Mouse (Mus musculus) 3T3-L1 (cell line): ENCODE results near the gene H2-DMb1.

ENCODE experiments used
- DNase-seq: peaks from one replicate; pipeline ENCODE4 v3.0.0-alpha.2; 2015; ENCODE audit warnings: low read depth, low spot score

H2-DMb1 gene

DNA sequence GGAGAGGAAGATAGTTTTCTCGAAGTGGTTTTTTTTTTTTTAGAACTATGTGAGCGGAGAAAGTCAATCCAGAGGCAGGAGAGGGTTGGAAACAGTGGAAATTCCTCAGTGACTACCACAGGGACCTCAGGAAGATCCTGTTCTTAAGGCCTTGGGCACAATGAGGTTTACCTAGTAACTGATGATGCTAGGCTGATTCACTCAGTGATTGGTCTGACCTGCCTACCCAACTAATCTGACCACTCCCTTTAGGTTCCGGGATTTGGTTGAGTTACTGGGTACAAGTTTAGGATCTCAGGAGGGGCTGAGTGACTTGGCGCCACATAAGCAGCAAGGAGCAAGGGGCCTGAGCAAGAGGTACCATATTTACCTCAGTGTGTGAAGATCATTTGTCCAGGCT, at the start of gene H2-DMb1:
TSS of gene H2-DMb1 (plus strand) at position 150 of the 400 bp plus-strand sequence.
- peak; percentile 86 for DNase-seq

DNA sequence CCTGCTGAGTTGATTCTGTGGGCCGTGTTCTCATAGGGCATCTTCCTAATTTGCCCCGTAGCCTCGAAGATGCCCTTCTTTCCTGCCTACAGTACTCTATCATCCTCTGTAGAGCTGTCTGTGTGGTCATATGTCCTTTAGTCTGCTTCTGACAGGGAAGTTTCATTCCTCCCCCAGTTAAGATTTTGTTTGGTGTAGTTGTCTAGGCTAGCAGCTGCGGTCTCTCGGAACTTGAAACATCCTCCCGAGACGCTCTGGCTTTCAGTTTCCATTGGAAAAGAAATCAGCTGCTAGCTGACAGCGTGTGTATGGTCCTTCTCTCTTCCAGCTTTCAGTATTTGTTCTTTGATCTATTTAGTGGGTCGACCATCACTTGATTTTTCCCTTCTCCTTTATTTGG, 48.1 kb upstream of the H2-DMb1 start:
- no peak for DNase-seq

DNA sequence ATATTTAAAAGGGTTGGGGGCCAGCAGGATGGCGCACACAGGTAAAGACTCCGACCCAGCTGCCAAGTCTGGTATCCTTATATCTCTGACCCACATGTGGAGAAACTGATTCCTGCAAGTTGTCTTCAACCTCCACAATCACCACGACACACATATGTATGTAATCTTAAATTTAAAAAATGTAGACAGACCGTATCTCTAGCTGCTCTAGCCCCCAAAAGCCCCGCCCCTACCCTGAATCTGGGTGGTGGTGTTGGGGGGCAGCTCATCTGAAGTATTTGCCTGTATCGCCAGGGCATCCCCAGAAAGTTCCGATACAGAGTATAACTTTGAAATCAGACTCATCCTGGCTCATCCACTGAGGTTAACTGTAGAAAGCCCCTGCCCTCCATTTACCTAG, 46.3 kb upstream of the H2-DMb1 start:
- DNase-seq = no peak

DNA sequence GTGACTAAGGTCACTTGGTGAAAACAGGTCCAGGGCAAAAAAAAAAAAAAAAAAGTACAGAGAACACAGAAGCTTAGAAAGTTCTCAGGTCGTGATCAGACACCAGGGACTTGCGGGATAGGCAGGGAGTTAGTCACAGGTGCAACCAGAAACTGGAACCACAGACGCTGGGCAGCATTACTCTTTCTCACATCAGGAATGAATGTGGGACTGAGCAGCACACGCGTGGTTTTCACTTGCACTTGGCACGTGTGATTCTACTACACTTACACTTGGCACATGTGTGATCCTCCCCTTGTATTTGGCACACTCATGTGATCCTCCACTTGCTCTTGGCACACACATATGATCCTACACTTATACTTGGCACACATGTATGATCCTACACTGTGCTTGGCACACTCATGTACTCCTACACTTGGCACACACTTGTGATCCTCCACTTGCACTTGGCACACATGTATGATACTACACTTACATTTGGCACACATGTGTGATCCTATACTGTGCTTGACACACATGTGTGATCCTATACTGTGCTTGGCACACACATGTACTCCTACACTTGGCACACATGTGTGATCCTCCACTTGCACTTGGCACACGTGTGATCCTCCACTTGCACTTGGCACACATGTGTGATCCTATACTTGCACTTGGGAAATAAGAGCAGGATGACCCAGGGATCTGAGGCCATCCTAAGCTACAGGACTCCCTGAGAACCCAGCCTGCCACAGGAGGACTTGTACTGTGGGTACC, 45.6 kb upstream of the H2-DMb1 start:
- DNase-seq = no peak

DNA sequence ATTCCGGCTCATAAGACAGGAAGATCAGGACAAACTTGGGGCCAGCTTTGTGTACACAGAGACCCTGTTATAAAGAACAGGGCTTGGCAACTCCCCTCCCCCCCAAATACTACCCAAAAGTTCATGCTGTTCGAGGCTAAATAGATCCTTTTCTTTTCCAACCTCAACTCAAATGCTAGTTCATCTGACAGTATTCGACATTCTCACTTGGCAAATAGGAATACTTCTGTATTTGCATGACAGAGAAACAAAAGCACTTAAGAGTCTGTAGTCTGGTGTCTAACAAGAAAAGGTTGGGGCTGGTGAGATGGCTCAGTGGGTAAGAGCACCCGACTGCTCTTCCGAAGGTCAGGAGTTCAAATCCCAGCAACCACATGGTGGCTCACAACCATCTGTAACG, 44.4 kb upstream of the H2-DMb1 start:
- DNase-seq = no peak

DNA sequence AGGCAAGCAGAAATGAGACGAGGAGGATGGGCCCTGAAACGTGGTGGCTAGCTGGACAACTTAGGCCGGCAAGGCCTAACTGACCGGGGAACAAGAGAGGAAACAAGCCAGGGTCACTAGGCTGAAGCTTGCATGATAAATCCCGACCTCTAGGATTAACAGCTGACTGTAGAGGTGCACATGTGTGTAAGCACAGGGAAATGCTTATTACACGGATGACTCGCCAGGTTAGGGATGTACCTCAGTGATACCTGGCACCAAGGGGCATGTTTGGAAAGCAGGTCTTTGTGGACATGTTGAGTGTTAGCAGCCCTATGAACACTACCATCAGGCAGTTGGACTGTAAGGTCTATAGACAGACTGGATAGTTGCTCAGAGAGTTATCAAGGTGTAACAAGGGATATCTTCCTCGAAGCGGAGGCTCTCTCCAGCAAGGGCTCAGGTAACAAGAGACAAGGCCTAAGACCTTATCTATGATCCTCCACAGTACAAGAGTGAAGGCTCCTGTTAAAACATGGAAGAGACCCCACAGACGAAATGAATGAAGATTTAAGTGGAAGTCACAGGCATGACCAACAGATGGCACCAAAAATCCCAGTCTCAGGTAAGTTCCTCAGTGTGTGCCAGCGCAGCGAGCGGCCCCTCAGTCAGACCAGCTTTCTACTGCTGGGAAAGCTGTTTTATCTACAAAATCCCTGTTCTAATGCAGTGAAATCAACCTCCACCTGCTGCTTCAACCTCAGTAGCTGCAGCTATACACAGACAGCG, 43.6 kb upstream of the H2-DMb1 start:
- DNase-seq = no peak

DNA sequence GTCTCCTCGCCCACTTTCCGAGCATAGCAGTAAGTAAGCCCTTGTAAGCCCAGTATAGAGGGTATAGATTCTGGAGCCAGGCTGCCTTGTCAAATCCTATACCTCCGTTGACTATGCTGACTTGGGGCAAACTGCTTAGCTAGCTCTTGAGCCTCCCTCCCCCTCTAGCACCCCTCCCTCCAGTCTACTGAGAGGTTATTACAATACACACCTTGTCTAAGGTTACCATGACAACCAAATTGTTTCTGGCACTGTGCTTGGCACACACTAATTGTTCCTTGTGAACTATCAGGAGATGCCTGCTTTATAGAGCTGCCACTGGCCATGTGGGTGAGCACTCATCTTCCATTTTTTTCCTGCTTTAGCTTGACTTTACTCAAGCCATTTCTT, 43.1 kb upstream of the H2-DMb1 start:
- no peak for DNase-seq

DNA sequence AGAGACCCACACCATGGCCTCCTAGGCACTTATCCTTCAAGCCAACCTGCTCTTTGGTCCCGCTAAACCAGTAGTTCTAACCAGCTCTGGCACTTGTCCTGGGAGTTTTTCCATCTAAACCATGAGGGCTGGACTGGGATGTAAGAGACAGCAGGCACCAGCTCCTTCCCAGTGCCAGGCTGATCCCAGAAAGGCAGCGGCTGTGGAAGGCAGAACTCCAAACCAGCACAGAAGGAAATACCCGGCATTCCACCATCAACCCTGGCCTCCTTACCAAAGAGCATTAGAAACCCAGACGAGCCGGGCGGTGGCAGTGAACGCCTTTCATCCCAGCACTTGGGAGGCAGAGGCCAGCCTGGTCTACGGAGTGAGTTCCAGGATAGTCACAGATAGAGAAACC, 42.6 kb upstream of the H2-DMb1 start:
- DNase-seq = peak; percentile 52

DNA sequence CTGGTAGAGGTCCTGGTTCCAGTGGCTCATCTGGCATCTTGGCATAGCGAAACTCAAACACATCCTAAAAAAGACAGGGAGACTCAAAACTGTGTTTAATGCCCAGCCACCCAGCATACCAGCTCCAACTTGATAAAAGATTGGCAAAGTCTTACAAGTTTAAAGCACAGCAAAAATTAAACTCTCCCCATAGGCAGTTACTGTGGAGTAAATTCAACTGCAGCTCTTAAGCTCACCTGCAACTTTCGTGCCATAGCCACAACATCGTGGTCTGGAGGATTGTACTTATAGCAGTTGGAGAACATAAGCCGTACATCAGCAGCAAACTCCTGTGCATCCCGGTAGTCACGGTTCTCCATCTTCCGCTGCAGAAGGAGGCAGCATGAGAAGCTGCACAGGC, 38.8 kb upstream of the H2-DMb1 start:
- DNase-seq = no peak

DNA sequence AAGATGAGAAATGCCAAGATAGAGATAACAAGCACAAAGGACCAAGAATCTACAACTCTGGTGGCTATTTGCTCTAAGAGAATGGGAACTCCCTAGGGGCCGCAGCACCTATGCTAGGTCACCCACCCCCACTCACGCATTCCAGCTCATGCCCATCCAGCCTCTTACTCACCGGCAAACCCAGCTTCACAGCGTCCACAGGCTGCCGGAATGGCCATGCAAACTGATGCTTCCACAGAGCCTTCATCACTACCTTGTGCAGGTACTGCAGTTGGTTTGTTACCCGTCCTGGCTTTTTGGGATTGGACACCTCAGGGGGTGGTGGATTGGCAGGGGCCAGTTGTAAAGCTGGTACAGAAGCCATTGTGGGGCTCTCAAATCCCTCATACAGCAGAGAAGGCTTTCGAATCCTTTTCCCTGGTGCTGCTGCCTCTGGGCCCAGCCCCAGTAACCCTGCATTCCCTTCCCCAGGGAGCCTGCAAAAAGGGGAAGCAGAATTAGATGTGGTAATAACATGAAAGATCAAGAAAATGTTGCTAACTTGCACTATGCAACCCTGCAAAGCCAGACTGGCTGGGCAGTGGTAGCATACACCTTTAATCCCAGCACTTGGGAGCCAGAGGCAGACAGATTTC, 36.0 kb upstream of the H2-DMb1 start:
- DNase-seq = peak; percentile 50

DNA sequence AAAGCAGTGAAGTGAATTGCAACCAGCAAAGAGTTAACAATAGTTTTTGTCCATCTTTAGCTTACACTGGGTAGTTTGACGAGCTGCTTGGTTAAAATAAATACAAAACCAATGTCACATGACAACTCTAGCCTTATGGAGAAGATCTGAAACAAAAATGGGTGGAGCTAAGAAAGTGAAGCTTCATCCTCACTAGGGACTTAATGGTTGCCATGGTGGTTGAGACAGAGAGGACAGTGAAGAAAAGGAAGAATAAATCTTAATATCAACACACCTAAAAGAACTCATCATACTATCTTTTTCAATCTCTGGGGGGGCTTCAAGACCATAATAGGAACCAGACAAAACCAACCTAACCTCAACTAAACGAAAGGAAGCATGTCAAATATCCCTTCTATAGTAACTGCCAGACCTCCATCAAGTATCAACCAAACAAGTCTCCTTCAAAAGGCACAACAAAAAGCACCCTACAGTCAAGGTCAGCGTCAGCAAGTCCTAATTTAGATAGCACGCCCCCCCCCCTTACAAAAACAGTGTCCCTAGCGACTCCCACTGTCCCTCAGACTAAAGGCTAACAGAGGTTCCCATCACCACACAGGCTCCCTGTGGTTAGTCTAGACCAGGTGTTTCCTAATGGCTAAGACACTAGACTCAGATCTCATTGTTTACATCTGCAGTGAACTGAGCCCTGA, 35.3 kb upstream of the H2-DMb1 start:
- DNase-seq = peak; percentile 79

DNA sequence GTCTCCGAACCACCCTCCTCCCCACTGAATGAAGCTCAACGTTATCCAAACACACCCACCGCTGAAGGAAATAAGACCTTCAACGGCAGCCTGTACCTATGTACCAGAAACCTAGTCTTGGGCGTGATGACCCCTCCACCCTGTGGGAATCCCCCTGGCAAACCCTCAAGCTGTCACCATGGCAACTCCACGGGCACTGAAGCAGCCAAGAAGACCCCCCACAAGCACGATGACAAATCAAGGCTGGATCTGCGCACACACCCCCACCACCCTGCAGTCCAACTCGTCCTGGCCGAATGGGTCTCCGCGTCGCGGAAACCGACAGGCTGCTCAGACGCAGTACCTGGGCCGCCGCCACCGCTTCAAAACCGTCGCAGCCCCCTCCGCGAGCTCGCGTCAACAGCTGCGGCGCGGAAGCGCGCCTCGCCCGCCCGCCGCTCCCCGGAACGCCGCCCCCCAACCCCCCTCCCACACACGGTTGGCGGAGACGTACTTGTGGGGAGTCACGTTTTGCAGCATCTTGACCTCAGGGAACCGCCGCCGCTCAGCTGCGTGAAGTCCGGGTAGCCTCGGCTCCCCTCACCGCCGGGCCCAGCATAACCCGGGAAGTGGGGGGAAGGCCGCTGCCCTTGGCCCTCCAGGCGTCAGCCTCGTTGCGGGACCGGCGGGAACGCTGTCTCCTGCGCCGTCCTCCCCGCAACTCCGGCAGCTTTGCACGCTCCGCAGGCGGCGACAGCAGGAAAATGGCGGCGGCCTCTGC, 34.6 kb upstream of the H2-DMb1 start:
- peak; percentile 64 for DNase-seq

DNA sequence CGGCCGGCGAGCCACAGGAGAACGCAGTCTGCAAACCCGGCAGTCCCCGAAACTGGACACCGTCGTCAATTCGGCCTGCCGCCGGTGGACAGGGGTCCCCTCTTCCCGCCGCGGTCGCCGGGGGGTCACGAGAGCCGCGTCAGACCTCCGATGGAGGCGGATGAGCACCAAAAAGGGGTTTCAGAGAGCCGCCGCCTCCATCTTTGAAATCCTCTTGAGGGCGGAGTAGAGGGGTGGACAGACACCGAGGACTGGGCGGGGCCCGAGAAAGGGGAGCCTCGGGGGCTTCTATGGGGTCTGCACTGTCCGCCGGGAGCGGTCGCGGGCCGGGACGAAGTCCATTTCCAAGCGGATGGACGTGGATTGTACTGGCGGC, 34.0 kb upstream of the H2-DMb1 start:
- DNase-seq = no peak

DNA sequence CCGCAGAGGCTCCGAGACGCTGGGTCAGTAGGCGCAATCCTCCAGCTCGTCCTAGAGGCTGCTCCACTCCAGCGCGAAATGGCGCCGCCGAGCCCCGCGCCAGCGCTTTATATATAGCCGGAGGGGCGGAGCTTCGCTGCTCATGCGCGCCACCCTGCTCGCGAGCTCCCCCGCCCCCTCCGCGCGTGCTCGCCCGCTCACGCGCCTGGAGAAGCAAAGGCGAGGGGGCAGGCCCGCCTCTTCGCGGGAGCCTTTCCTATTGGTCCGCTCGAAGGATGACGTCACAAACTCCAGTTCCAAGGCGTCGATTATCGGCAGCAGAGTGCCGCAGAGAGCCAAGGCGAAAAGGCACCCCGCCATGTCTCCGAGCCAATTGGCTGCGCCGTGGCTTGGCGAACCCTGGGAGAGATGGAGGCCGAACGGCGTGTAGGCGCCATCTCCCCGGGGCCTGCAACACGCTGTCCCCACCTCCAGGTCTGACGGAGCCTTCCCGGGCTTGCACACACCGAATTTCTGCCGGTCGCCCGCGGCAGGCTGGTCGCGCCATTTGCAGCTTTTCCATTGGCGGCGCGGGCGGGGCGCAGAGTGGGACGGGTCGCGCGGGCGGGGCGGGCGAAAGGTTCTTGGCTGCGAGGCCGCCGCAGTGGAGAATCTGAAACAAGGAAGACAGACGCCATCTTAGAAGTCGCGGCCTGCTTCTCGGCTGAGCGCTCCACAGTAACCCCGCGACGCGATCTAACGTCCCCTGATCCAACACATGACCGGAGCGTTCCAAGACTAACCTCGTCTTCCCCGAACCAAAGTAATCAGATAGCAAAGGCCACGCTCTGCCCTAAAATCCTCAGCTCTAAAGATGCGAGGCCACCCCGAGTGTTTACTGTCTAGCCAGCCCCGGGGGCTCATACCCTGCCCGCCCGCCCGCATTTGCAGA, 33.4 kb upstream of the H2-DMb1 start, which contains the start of gene H2-DMa:
TSS of gene H2-DMa (plus strand) at position 293 of the 931 bp plus-strand sequence.
- peak; percentile 99 for DNase-seq

DNA sequence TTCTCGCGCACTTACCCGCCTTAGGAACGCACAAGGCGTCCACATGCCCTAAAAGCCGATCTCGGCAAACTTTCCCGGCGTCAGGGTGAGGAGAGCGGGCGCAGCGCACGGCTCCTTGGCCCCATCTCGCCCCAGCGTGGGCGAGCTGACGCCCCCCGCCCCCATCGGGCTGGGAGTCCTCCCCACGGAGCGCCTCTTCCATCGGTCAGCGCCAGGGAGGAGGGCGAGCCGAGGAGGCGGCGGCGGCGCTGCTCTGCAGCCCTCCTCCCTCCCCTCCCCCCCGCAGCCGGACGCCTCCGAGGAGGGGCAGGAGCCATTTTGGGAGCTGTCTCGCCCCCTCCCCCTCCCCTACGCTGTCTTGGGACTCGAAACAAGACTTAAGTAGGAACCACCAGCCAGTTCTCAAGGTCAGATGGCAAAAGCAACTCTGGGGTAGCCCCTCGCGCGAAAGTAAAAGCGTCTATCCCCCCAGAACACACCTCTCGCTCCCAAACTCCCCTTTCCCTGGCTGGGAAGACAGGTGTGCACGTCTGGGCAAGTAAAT, 32.6 kb upstream of the H2-DMb1 start:
- DNase-seq = peak; percentile 87

DNA sequence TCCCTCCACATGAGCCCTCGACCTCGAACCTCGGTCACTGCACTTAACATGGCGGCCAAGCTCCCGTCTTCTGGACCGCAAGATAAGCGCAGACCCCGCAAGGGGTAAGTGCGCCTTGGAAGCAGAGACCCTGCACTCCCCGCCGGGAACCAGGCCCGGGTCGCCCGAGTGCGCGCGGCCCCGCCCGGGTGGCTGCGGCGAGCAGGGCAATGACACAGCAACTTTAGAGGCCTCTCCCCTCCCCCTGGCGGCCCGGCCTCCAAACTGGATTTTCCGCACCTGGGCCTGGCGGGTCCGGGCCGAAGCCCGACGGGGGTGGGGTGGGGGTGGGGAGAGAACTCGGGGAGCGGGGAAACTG, 32.1 kb upstream of the H2-DMb1 start:
- DNase-seq = no peak

DNA sequence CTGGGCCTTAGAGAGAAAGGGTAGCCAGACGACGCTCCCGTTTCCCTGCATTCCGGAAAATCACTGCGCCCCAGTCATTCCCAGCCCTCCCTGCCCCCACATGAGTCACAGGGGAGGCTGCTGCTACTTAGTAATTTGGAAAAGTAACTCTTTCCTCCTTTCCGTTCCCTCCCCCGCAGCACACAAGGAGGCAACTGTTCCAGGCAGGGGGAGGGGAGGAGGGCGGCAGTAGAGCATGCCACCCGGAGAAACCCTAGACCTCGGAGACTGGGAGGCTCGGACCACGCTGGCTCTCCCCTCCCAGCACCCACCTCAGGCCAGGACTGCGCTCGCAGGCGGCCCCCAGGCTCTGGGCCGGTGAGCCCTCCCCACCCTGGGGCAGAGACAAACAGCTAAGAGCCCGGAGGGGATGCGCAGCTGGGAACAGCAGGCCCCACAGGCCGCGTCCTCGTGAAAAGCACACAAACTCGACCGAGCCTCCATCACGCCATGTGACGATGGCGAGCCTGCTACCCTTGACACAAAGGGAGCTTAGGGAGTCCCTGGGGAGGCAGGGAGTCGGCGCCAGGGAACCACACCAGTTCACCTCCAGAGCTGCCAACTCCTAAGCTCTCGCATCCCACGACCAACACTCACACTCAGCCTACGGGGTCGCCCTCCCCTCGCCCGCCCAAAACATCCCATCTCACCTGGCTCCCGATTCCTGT, 31.5 kb upstream of the H2-DMb1 start:
- peak; percentile 98 for DNase-seq

DNA sequence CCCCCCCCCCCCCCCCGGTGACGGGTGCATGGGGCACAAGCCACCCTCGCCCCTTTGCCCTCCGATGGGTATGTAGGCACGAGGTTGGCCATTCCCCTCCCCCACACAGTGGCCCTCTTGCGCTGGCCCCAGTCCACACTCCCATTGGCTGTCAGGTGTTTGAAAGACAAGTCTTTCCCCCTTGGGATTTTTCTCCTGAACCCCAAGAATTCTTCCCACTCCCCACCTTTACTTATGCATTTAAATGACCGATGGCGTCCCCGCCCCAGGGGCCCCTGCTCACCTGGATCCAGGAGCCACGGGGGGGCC, 31.0 kb upstream of the H2-DMb1 start:
- DNase-seq = peak; percentile 88

DNA sequence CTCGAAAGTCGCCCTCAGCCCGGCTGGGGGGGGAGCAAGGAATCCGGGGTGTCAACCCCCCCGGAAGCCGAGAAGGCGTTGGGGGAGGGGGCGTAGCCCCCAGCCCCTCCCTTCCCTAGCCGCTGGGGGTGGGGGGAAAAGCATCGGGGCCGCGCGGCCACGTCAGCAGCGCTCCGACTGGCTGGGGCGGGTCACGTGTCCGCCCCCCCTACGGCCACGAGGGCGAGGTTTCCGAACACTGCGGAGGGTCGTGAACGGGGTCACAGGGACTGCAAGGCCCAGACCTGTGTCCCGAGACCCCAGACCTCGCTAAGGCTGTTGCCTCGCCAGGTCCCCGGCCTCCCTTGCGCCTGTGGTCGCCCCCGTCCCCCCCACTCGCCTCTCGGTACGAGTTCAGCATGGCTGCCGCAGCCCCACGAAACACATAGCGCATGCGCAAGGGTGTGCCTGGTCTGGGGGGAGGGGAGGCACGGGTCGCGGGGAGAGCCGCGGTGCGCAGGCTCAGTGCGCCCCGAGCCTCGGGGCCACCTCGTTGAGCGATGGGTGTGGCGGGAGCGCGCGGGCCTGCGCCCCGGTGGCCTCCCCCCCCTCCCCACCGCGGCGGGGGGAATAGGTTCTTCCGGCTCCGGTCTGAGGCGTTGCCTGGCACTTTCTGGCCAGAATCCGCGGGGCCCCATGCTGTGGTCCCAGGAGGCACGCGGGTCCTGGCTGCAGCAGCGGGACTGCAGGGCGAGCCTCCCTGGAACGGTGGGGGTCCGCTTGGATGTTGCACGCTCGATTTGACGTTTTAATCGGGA, 30.5 kb upstream of the H2-DMb1 start, which contains the start of gene Brd2:
TSS of gene Brd2 (minus strand) at position 447 of the 797 bp plus-strand sequence.
- DNase-seq = peak; percentile 96
